Mouse (Mus musculus): ENCODE measurements around the gene Vmn1r41. TPM values are rescaled to one million over a fixed set of nuclear protein-coding genes. Genes with fewer than 3 reads are reported as not detected.

The Vmn1r41 gene
- not detected for polyA plus RNA-seq (2017; shearing (Covaris generic))

GRCm38 (mm10) chr6:89740466-89740865 is at the start of gene Vmn1r41:
TSS of gene Vmn1r41 (plus strand) at chr6:89740766.

GRCm38 (mm10) chr6:89707240-89707639 is 33.3 kb upstream of the Vmn1r41 start, which contains the start of gene Vmn1r40:
TSS of gene Vmn1r40 (plus strand) at chr6:89707540.

Other genes starting within 250 kb of the Vmn1r41 start
- gene Chchd6, start 145.1 kb upstream of the Vmn1r41 start, polyA plus RNA-seq (2017; shearing (Covaris generic)) = 5.9 TPM
- 1.2 TPM for gene Txnrd3, start 96.8 kb upstream of the Vmn1r41 start, polyA plus RNA-seq (2017; shearing (Covaris generic))
- not detected for gene Vmn1r40, start 33.2 kb upstream of the Vmn1r41 start, polyA plus RNA-seq (2017; shearing (Covaris generic))
- not detected for gene Vmn1r42, start 135.6 kb downstream of the Vmn1r41 start, polyA plus RNA-seq (2017; shearing (Covaris generic))
- 0.17 TPM for gene Vmn1r43, start 135.6 kb downstream of the Vmn1r41 start, polyA plus RNA-seq (2017; shearing (Covaris generic))
- gene Vmn1r44, start 142.9 kb downstream of the Vmn1r41 start, polyA plus RNA-seq (2017; shearing (Covaris generic)) = not detected
- gene Vmn1r45, start 199.8 kb downstream of the Vmn1r41 start, polyA plus RNA-seq (2017; shearing (Covaris generic)) = not detected
- gene Vmn1r46, start 228.5 kb downstream of the Vmn1r41 start, polyA plus RNA-seq (2017; shearing (Covaris generic)) = 0.02 TPM

Measured in CD4-positive, CD25-positive, alpha-beta regulatory T cell, adult 9 weeks (primary cell).